Mouse (Mus musculus) natural killer cell, adult 2 months (primary cell): ENCODE data around the gene Fam174b.

ENCODE experiments used
- DNase-seq, 2 experiments: peaks; one replicate each; pipeline ENCODE4 v3.0.0; 2022; ENCODE audit warnings: low spot score in 2 of 2

Gene Fam174b

DNA sequence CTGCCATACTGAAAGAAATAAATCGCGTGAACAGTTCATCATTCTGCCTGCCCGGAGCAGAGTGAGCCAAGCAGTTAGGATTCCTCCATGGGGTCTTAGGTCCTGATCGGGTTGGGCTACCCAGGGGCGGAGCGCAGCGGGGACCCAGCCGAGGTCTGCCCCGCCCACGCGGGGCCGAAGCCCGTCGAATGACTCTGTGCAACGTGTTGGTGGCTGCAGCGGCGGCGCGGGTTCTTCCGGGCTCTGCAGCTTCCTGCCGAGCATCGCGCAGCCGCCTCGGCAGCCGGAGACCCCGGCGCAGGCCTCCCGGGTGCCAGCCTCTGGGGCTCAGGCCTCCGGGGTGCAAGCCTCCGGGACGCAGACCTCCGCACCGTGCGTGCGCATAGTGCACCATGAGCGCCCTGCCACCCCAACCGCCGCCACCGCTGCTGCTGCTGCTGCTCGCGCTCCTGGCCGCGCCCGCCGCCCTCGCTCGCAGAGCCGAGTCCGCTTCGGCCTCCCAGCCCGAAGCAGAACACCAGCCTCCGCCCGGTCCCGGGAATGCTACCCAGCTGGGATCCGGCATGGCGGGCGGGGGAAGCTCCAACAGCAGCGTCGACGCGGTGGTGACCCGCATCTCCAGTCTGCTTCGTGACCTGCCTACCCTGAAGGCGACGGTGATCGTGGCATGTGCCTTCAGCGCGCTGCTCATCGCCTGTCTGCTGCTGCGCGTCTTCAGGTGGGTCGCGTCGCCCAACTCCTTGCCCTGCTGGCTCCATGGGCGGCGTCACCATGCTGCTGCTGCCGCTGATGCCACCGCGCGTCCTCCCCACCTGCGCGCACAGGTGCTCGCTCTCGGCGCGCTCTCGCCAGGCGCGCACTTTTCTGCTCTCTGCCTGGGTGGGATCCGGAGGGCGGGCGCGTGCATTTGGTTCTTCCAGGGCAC, at the start of gene Fam174b:
Gene Fam174b, plus strand, starts transcription at position 192 of the 925 bp plus-strand sequence.
- DNase-seq = peak; percentile 4

DNA sequence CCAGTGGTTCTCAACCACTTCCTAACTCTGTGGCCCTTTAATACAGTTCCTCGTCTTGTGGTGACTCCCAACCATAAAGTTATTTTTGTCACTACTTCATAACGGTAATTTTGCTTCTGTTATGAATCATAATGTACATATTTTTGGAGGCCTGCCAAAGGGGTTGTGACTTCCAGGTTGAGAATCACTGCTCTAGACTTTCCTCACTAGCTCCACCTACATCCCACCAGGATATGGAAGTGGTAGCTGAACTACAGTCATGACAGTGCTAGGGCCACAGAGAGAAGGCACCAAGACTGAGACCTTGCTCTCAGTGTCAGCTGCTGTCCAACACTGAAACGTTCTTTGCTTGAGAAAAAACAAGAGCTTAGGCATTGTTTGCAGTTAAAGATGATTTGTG, 43.0 kb upstream of the Fam174b start:
- DNase-seq = no peak

DNA sequence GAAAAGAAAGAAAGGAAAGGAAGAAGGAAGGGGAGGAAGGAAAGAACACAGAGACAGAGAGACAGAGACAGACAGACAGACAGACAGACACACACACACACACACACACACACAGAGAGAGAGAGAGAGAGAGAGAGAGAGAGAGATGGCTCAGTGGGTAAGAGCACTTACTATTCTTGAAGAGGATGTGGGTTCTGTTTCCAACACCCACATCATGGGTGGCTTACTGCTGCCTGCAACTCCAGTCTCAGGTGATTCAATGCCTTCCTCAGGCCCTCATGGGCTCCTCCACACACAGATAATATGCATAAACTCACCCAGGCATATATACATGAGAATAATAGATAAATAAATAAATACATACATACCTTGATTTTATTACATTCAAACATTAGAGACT, 35.8 kb upstream of the Fam174b start:
- DNase-seq = peak in 1 of 2 experiments; percentile 3

DNA sequence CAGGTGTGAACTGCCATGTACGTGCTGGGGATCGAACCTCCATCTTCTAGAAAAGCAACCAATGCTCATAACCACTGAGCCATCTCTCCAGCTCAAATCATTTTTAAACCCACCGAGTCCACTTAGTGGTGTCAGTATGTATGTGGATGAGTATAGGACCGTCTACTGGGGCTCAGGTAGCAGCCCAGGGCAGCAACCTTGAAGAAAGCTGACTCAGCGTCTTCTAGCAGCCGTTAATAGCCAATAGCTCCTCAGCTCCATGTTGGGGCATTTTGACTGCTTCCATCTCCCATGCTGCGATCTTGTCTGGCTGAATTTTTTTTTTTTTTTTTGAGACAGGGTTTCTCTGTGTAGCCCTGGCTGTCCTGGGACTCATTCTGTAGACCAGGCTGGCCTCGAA, 26.6 kb upstream of the Fam174b start:
- no peak for DNase-seq

DNA sequence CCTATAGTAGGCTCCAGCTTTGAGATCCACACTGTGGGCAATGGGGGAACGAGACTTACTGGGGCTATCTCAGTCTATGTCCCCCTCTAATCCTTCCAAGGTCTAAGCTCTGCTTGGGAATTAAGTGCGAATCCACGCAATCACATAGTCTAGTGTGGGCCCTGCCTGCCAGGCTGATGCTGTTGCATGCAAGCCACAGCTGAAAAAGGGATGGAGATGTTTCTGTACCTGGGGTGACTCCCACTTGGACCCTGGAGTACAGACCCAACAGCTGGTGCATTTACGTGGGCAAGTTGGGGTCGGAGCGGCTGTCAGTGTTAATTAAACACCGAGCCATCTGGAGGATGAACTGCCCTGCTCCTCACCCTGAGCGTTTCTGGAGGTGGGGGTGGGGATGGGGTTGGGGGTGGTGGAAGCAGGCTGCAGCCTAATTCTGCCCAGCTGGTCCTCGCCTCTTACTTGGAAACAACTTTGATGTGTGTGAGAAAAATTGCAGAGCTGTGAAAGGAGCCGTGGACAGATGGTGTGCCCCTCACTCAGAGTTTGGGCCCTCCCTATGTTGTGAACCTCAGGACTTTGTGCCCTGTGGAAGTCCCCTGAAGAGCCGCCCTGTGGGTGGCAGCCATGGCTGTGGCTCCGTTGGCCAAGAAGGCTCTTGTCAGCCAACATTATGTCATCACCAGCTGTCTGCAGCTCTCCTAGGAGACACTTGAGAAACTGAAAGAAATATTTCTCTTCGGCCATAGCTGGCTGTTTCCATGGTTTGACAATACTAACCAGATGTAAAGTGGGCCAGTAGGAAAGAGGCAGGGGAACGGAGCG, 24.0 kb upstream of the Fam174b start:
- no peak for DNase-seq

DNA sequence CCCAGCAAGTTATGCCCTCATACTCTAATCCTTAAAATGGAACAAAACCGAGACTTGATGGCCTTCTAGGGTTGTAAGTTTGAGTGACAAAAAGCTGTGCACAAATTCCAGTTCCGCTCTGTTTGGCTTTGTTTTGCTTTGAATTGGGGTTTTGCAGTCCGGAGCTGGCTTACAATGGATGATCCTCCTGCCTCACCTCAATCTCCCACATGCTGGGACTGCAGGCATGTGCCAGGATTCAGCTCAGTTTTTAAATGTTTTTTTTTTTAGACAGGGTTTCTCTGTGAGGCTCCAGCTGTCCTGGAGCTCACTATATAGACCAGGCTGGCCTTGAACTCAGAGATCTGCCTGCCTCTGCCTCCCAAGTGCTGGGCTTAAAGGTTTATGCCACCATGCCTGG, 23.3 kb upstream of the Fam174b start:
- no peak for DNase-seq

DNA sequence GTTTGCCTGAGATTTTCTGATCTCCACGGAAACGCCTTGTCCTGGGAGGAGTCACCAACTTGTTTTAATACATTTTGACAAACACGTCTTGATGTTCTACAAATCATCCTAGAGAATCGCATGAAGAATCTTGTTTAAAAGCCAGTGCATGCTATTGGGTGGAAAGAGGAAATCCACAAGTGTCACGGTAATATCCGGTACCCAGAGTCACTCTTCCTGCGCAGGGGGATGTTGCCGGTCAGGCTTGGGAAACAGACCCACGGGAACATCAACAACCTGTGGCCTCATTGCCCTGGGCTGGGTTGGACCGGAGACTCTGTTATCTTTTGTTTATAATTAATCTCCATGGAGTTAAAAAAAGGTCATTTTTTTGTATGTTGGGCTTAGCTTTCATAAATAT, 22.1 kb upstream of the Fam174b start:
- DNase-seq = no peak

DNA sequence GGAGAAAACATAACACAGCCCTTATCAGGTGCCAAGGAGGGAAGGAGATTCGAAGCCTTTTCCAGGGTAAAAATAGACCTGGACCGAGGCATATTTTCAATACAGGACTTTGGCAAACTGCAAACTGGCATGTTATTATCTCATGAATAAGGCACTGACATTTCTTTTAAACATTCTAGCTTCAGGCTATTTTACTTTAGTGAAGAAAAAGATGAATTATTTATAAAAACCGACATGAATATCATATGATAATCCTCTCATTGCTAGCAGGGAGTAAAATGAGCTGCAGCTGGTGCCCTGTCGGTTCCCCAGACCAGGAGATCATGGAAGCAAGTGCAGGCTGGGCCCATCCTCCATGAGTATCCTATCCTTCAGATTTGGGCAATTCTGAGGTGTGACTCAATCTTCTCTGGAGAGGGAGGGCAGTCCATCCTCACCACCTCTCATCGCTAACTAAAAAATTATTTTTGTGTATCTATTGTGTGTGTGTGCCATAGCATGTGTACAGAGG, 21.6 kb upstream of the Fam174b start:
- DNase-seq = no peak

DNA sequence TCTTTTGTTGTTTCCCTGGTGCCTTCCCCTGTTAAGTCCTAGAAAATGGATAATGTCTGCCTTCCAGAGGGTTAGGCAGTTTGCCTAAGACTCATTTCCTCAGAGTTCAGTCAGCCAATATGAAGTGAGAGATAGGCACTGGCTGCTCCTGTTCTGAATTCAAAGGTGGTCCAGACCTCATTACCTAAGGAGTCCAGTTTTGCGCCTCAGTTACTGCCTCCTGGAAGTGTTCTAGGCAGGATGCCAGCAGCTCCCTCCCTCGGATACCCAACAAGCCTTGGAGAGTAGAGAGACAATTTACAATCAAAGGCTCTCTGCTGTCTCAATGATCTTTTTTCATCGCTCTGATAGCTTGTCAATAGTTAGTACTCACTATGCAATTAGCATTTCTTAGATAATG, 19.1 kb upstream of the Fam174b start:
- no peak for DNase-seq

DNA sequence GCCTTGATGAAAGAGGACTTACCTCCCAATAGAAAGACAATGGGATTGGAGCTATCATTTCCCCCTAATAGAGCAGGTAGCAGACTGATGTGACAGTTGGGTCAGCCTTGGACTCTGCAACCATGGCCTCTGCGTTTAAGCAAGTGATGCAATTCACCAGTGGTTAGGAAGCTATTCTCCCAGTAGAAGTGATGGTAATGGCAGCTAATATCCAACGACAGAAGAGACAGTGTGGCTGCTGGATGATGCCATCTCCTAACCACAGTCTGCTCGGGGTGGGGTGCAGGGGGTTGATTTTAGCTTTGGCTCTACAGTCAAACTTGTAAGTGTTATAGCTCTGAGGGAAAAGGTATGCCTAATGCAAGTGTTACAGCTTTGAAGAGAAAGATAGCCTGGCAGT, 18.3 kb upstream of the Fam174b start:
- DNase-seq = no peak

DNA sequence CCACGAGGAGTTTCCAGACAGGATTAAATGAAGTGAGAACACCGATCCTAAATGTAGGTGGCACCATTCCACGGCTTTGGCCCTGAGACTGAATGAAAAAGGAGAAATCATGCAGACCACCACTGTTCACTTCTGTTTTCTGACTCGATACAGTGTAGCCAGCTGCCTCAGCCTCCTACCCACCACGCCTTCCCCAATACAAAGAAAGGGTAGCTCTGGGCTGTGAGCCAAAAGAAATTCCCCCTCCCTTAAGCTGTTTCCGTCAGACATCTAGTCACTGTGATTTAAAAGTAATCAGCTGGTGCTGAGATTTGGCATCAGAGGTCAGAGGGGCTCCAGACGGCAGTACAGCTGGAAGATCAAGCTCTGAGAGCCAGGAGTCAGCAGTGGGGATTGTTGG, 10.2 kb upstream of the Fam174b start:
- no peak for DNase-seq

DNA sequence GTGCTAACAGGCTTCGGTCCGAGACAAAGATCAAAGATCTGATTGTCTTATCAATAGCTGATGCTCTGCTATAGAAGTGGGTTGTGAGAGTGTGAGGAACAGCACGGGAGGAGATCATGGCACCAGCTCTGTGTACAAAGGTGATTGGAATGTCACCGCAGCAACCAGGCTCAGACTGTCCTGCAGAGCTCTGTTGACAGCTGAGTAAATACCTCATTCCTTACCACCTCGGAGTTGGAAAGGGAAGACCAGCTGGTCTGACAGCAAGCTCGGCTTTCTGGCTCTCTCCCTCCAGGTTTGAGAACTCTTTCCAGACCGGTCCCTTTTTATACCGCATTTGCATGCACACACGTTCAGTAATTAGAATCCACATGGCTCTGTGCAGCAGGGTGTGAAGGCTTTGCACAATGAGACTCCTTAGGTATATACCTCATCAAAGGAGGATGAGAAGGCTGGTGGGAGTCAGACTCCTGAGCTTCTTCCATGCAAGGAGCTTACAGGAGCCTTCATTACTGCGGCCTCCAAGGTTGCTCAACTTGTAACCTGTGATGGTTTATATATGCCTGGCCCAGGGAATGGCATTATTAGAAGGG, 9.6 kb upstream of the Fam174b start:
- no peak for DNase-seq

DNA sequence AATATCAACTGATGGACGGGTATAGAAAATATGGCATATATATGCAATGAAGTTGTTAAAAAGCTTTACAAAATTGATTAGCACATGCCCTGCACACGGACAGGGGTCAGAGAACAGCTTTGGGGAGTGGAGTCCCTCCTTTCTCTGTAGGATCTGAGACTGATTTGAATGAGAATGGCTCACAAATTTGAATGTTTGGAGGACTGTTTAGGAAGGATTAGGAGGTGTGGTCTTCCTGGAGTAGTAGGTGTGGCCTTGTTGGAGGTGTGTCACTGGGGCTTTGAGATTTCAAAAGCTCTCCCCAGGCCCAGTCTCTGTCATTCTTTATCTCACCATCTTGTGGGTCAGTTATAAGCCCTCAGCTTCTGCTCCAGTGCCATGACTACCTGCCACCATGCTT, 4.1 kb upstream of the Fam174b start:
- no peak for DNase-seq

DNA sequence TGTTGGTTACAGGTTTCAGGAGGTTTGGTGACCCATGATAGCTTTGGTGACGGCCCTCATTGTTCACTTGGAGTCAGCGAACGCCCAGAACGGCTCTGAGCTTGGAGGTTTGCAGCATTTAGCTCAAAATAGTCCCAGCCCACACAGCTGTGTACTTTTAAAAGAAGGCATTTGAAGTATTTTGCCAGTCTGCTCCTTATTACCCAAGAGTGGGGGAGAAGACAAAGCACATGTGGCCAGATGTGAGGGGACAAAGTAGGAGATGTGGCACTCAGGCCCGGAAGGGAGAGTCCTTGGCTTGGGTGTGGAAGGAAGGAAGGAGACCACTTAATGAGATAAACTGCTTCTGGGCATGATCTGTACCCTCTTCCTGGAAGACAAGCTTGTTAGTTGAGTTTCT, 1.3 kb downstream of the Fam174b start:
- no peak for DNase-seq

DNA sequence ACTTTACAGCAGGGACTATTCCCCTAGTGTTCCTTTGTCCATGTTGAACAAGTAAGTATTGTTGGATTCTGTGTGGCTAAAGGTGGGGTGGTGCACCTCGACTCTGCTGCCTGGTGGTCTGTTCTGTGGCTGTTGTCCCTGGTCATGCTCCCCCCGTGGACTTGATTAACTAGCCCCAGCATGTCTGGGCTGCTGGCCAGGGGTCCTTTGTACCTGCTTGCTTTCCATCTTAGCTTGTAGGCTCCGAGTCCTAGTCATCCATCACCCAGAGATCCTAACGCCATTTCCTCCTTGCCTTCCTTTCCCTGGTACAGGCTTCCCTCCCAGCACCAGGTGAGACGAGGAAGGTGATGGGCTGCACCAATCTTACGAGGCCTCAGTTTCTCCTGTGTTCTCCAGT, 1.7 kb downstream of the Fam174b start:
- no peak for DNase-seq

DNA sequence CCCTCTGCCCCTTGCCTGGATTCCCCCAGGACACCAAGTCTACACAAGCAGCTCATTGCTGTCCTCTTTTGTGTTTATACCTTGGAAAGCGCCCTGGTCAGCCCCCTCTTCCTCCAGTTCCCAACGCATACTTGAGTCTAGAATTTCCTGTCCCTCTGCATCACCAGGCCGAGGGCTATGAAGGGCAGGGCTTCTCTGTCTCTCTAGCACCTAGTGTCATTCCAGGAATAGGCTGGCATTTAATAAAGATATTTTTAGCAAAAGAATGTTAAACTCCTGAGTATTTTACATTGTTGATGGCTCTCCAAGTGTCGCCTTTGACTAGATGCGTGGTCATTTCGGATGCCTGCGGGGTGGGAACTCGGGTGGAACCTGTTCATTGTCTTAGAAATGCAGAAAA, 3.0 kb downstream of the Fam174b start:
- no peak for DNase-seq

DNA sequence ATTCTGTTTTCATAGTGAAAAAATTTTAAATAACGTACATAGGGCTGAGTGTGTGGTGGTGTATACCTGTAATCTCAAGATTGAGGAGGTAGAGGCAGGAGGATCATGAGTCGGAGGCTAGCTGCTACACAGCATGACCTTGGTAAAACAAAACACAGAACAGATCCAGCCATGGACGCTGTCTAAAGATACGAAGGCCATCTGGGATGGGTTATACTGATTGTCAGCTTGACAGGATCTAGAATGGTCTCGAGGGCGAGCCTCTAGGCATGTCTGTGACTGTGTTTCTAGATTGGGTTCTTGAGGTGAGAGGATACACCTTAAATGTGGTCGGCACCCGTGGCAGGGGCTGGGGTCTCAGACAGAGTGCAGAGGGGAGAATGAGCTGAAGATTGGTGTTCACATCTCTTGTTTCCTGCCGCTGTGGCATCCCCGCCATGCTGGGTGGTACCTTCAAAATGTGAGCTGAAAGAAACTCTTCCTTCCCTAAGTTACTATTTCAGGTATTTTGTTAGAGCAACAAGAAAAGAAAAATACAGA, 3.8 kb downstream of the Fam174b start:
- no peak for DNase-seq

DNA sequence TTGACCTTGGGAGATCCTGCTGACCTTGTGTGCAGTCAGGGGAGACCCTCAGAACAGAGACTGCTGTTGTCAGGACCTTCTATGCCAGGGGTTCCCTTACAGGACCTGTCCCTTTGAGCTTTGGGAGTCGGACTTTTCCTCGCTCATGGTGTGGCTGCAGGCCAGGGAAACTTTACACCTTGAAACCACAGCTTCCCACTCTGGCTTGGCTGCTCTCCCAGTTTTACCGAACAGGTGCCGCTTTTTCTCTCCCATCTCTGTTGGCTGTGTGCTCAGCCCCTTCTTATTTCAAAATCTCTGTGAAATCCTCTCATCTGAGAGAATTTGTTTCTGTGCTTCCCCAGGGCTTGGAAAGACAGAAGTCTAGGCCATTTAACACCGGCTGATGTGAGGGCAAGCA, 5.8 kb downstream of the Fam174b start:
- DNase-seq = no peak

DNA sequence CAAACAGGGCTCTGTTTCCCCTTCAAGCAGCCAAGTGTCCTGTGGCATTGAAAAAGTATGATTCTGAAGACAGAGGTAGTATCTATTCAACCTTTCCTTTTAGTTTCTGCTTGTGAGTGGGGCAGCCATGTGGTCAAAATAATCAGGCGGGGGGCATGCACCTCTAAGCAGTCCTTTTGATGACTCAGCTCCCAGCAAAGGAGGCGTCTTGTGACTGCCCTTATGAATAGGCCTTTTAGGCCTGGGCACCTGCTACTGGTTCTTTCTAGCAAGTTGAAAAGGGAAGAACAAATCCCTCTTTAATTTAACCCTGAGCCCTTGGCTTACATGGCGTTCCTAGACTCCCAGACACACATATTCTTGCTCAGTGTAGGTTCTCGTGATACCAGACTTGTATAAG, 6.7 kb downstream of the Fam174b start:
- DNase-seq = no peak

DNA sequence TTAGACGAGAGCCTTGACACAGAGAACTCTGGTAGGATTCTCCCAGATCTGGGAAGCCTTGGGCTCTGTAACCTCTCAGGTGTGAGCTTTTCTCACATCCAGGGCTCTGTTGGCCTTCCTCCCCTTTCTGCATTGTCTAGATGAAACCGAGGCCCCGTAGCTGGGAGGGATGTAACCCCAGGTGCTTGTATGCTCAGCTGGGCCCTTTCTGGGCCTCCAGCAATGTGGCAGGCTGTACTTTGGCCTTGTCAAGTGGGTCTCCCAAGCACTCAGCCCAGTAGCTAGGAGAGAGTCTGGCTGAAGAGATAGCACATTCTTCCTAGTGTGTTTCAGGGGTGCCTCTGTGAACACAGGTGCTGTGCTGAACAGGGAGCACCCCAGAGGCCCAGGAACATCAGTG, 7.4 kb downstream of the Fam174b start:
- no peak for DNase-seq

DNA sequence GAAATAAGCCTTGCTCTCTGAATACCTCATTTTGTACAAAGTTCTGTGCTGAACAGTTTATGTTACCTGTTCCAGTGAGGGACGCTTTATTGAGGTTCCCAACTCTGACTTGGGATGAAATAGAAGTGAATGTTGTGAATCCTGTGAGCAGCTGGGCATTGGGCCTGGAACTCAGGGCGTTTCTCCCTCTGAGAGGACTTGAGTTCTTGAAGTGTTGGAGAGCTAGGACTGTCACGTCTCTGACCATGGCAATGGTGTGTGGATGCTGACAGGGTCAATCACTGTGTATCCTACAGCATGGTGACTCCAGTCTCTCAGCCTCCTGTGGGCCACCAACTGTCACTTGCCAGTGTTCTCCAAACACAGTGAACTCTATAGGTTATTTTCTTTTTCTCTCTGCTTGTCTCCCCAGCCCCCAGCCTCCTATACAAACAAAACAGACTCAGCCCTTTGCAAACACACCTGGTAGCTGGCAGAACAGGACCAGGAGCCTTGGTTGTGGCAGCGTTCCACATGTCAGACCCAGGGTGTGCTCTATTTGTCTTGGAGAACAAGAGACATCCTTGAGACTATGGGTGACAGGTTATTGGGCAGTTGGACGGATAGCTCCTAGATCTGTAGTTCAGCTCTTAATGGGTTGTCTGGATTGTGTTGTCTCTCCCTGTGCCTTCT, 8.5 kb downstream of the Fam174b start:
- DNase-seq = no peak

DNA sequence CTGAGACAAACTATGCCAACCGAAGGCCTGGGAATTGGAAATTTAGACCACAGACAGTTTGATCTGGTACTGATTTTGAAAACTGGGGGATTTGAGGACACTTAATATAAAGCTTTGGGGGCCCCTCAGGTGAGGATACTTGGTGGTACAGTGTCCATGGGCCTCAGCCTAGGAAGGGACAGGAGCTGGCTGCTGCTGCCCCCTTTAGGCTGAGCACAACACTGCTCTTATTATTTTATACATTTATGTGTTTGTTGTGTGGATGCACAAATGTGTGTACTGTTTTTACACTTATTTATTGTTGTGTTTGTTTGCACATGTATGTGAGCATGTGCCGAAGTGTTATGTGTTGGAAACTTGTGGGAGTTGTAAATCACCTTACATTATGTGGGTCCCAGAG, 9.2 kb downstream of the Fam174b start:
- no peak for DNase-seq
